Mouse (Mus musculus): ENCODE measurements at regions not wholly inside any gene's neighbourhood (a gene's known extent, or its start where the extent isn't known, plus 50 kb on each side); places are given as distances from the start of the nearest gene placed in this dataset.

DNA sequence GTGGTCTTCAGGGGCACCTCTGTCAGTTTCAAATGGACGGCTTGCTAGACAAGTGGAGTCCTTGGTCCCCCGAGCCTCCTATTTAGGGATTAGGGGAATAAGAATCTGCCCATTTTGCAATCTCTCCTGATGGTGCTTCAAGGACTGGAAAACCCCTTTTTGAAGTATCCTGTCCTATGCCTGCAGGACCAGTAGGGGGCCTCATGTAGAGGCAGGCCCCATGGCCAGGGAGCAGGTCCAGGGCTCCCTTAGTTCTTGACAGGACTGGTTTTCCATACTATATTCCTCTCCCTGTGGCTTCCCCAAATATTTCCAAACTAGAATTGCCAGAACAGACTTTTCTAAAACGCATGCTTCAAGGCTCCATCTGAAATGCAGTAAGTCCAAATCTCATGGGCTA is 332.6 kb downstream of the Fut8 start:
- Histone ChIP-seq H3ac (ENCODE audit: control insufficient read depth, insufficient read length, low read depth) (no peak overlapping the region), H3K4me3 (ENCODE audit: insufficient read depth, poor library complexity, severe bottlenecking) (no peak overlapping the region), H3K79me3 (ENCODE audit: low read depth) (no peaks in the 10 kb centered on the region), H3K27me3 (ENCODE audit: control insufficient read depth, insufficient read depth, insufficient read length) (peaks cover 31% of the 10 kb centered on the region), H3K36me3 (ENCODE audit: control insufficient read depth, insufficient read depth) (no peaks in the 10 kb centered on the region), H3K79me2 (ENCODE audit: control insufficient read depth, insufficient read depth) (no peaks in the 10 kb centered on the region)
- TF ChIP-seq CEBPB (IDR thresholded peaks at IDR 0.05; ENCODE audit: low read depth) = no peak
- no peak for TF ChIP-seq FOSL1 (IDR thresholded peaks at IDR 0.05; ENCODE audit: insufficient read depth, low read length, poor library complexity, severe bottlenecking)
- TF ChIP-seq USF1 (IDR thresholded peaks at IDR 0.05; ENCODE audit: low read depth) = no peak

DNA sequence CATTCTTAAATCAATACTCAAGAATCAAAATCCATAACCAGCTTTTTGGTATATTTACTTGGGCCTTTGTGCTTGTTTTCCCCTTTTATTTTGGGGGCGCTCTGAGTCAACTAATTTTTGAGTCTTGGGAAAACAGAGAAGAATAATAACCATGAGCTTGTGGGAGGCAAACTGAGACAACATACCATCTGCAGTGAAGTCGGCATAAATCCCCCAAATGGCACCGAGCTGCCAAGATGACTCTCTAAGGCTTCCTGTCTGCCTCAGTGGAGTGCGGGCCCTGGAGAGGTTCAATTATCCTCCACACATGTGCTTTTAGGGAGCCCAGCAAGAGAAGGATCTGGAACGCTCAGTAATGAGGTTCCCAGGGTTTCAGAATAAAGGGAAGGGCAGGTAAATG is 333.1 kb downstream of the Fut8 start:
- no peak for TF ChIP-seq FOSL1 (IDR thresholded peaks at IDR 0.05; ENCODE audit: insufficient read depth, low read length, poor library complexity, severe bottlenecking)
- no peak for TF ChIP-seq USF1 (IDR thresholded peaks at IDR 0.05; ENCODE audit: low read depth)
- TF ChIP-seq CTCF (IDR thresholded peaks at IDR 0.05; ENCODE audit: control insufficient read depth, insufficient read depth, insufficient read length) = no peak
- TF ChIP-seq MAX (IDR thresholded peaks at IDR 0.05) = no peak
- TF ChIP-seq MYOG (IDR thresholded peaks at IDR 0.05; ENCODE audit: control insufficient read depth, extremely low read depth, insufficient read length) = no peak
- no peak for TF ChIP-seq MYOD1 (IDR thresholded peaks at IDR 0.05; ENCODE audit: control insufficient read depth, insufficient read length, low read depth)
- TF ChIP-seq CEBPB (IDR thresholded peaks at IDR 0.05; ENCODE audit: low read depth) = no peak
- Histone ChIP-seq H3K36me3 (ENCODE audit: control insufficient read depth, insufficient read depth) (no peaks in the 10 kb centered on the region), H3K27me3 (ENCODE audit: control insufficient read depth, insufficient read depth, insufficient read length) (peaks cover 30% of the 10 kb centered on the region), H3K79me3 (ENCODE audit: low read depth) (no peaks in the 10 kb centered on the region), H3K79me2 (ENCODE audit: control insufficient read depth, insufficient read depth) (no peaks in the 10 kb centered on the region), H3K4me3 (ENCODE audit: insufficient read depth, poor library complexity, severe bottlenecking) (no peak overlapping the region), H3ac (ENCODE audit: control insufficient read depth, insufficient read length, low read depth) (no peak overlapping the region)

DNA sequence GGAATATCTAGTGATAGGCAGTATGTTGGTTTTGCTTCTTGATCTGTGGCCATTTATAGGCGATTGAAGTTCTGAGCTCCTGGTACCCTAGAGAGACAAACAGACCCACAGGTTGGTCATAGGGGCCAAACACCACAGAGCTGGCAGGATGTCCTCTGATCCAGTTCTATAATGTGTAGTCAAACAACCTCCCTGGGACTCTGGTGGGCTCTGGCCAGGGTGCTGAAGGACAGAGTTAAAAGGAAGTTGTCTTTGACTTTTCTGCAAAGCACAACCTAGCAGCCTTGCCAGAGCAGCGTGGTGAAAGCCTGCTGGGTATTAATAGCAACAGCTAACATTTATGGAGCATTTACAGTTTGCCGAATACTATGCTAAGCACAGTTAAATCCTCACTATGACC is 337.1 kb downstream of the Fut8 start:
- Histone ChIP-seq H3K27me3 (ENCODE audit: control insufficient read depth, insufficient read depth, insufficient read length) (peaks cover 17% of the 10 kb centered on the region), H3K79me3 (ENCODE audit: low read depth) (no peaks in the 10 kb centered on the region), H3K79me2 (ENCODE audit: control insufficient read depth, insufficient read depth) (no peaks in the 10 kb centered on the region), H3K36me3 (ENCODE audit: control insufficient read depth, insufficient read depth) (no peaks in the 10 kb centered on the region), H3ac (ENCODE audit: control insufficient read depth, insufficient read length, low read depth) (no peak overlapping the region), H3K4me3 (ENCODE audit: insufficient read depth, poor library complexity, severe bottlenecking) (no peak overlapping the region)
- TF ChIP-seq MAX (IDR thresholded peaks at IDR 0.05) = no peak
- TF ChIP-seq MYOG (IDR thresholded peaks at IDR 0.05; ENCODE audit: control insufficient read depth, extremely low read depth, insufficient read length) = no peak
- no peak for TF ChIP-seq USF1 (IDR thresholded peaks at IDR 0.05; ENCODE audit: low read depth)
- no peak for TF ChIP-seq FOSL1 (IDR thresholded peaks at IDR 0.05; ENCODE audit: insufficient read depth, low read length, poor library complexity, severe bottlenecking)
- TF ChIP-seq MYOD1 (IDR thresholded peaks at IDR 0.05; ENCODE audit: control insufficient read depth, insufficient read length, low read depth) = no peak
- TF ChIP-seq CTCF (IDR thresholded peaks at IDR 0.05; ENCODE audit: control insufficient read depth, insufficient read depth, insufficient read length) = no peak
- no peak for TF ChIP-seq CEBPB (IDR thresholded peaks at IDR 0.05; ENCODE audit: low read depth)

DNA sequence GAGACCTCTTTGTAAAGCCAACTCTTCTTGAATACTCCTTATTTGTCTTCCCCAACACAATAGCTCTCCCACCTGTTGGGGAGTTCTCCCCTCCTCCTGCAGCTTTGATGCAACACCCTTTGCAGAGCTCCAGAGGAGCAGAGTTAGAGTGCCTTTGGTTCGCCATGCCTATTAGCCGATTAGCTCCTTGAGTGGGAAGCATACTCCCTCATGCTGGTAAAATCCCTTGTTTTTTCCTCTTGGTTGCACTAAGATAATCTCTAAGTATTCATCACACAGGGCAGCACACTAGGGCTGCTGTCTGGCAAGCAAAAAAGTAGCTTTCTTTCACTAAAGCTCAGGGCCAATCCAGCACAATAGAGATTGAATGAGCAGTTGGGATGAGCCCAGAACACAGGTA is 350.4 kb downstream of the Fut8 start:
- no peaks in the 10 kb centered on the region for H3K27me3 ChIP-seq (ENCODE audit: control insufficient read depth, insufficient read depth, insufficient read length)
- no peak overlapping the region for H3K4me3 ChIP-seq (ENCODE audit: insufficient read depth, poor library complexity, severe bottlenecking)
- H3K79me3 ChIP-seq (ENCODE audit: low read depth) = no peaks in the 10 kb centered on the region
- TF ChIP-seq MYOD1 (IDR thresholded peaks at IDR 0.05; ENCODE audit: control insufficient read depth, insufficient read length, low read depth) = no peak
- H3ac ChIP-seq (ENCODE audit: control insufficient read depth, insufficient read length, low read depth) = no peak overlapping the region
- no peaks in the 10 kb centered on the region for H3K79me2 ChIP-seq (ENCODE audit: control insufficient read depth, insufficient read depth)
- no peaks in the 10 kb centered on the region for H3K36me3 ChIP-seq (ENCODE audit: control insufficient read depth, insufficient read depth)

DNA sequence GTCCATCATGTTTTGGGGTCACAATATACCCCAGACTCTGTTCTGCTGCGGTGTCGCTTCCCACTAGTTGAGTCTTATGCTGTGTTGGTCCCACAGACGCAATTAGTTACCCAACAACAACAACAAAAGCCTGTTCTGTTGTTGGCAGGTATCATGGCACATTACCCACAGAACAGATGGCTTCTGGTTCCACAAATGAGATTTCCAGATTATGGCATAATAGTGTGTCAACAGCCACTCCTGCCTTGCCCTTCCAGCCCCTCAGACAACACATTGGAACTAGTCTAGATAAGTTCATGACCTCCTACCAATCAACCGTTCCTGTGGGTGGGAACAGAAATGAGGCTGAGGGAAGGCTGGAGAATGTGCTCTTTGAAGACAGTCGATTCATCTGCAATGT is 351.5 kb downstream of the Fut8 start:
- Histone ChIP-seq H3K36me3 (ENCODE audit: control insufficient read depth, insufficient read depth) (no peaks in the 10 kb centered on the region), H3K27me3 (ENCODE audit: control insufficient read depth, insufficient read depth, insufficient read length) (no peaks in the 10 kb centered on the region), H3K79me3 (ENCODE audit: low read depth) (no peaks in the 10 kb centered on the region), H3ac (ENCODE audit: control insufficient read depth, insufficient read length, low read depth) (no peak overlapping the region), H3K79me2 (ENCODE audit: control insufficient read depth, insufficient read depth) (no peaks in the 10 kb centered on the region), H3K4me3 (ENCODE audit: insufficient read depth, poor library complexity, severe bottlenecking) (no peak overlapping the region)
- TF ChIP-seq MAX (IDR thresholded peaks at IDR 0.05) = no peak
- TF ChIP-seq MYOG (IDR thresholded peaks at IDR 0.05; ENCODE audit: control insufficient read depth, extremely low read depth, insufficient read length) = no peak
- TF ChIP-seq USF1 (IDR thresholded peaks at IDR 0.05; ENCODE audit: low read depth) = no peak
- no peak for TF ChIP-seq CEBPB (IDR thresholded peaks at IDR 0.05; ENCODE audit: low read depth)
- TF ChIP-seq FOSL1 (IDR thresholded peaks at IDR 0.05; ENCODE audit: insufficient read depth, low read length, poor library complexity, severe bottlenecking) = no peak
- no peak for TF ChIP-seq MYOD1 (IDR thresholded peaks at IDR 0.05; ENCODE audit: control insufficient read depth, insufficient read length, low read depth)

DNA sequence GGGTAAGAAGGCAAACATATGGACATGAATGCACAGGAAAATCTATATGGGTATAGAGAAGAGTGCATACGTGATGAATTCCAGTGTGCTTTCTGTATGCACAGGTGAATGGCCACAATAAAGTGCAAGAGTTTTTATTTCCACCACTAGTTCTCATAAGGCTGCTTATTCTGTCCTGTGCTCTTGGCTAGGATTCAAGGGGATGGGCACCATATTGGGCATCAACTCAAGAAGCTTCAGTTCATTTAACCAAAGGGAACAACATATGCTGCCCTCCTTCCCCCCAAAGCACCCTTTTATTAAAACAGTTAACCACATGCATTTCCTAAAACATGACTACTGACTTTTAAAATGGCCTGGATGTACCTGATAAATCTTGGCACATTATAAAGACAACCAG is 356.2 kb downstream of the Fut8 start:
- Histone ChIP-seq H3K79me3 (ENCODE audit: low read depth) (no peaks in the 10 kb centered on the region), H3K36me3 (ENCODE audit: control insufficient read depth, insufficient read depth) (no peaks in the 10 kb centered on the region), H3K79me2 (ENCODE audit: control insufficient read depth, insufficient read depth) (no peaks in the 10 kb centered on the region), H3K27me3 (ENCODE audit: control insufficient read depth, insufficient read depth, insufficient read length) (no peaks in the 10 kb centered on the region), H3K4me3 (ENCODE audit: insufficient read depth, poor library complexity, severe bottlenecking) (no peak overlapping the region), H3ac (ENCODE audit: control insufficient read depth, insufficient read length, low read depth) (no peak overlapping the region)
- TF ChIP-seq USF1 (IDR thresholded peaks at IDR 0.05; ENCODE audit: low read depth) (no peak), CEBPB (IDR thresholded peaks at IDR 0.05; ENCODE audit: low read depth) (no peak), MYOG (IDR thresholded peaks at IDR 0.05; ENCODE audit: control insufficient read depth, extremely low read depth, insufficient read length) (no peak), CTCF (IDR thresholded peaks at IDR 0.05; ENCODE audit: control insufficient read depth, insufficient read depth, insufficient read length) (no peak), MAX (IDR thresholded peaks at IDR 0.05) (no peak), FOSL1 (IDR thresholded peaks at IDR 0.05; ENCODE audit: insufficient read depth, low read length, poor library complexity, severe bottlenecking) (no peak), MYOD1 (IDR thresholded peaks at IDR 0.05; ENCODE audit: control insufficient read depth, insufficient read length, low read depth) (no peak)
